Mouse (Mus musculus): ENCODE results near the gene Skida1. TPM values are rescaled to one million over a fixed set of nuclear protein-coding genes. Genes with fewer than 3 reads are reported as not detected.

Gene Skida1
- polyA plus RNA-seq, 1 experiment from 2014 or later, result 3.0 TPM

DNA sequence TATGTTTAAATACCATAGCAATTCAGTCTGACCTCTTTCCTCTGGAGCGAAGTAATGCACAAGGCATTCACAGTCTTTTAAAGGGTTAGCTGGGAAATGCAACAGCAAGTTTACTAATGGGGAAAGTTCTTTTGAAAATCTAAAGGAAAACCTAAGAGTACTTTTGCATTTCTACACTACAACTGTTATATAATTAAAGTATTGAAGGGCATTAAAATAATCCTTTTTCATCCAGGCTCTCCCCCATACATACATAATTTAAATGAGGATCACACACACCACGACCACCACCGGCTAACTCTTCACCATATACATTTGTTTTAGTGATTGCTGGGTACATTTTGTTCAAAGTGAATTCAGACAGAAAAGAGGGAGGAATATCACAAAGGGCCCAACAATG is 3.7 kb upstream of the Skida1 start:
- Histone ChIP-seq H3K9me3 (ENCODE audit: low read length) (no peaks in the 10 kb centered on the region), H3K36me3 (ENCODE audit: insufficient read depth, low read length) (no peaks in the 10 kb centered on the region), H3K4me2 (replicated peaks; ENCODE audit: low read depth, low read length) (no peak overlapping the region), H3K9ac (replicated peaks; ENCODE audit: low read depth) (no peak overlapping the region), H3K27ac (ENCODE audit: low read length) (no peak overlapping the region), H3K4me3 (ENCODE audit: low read depth, low read length) (no peak overlapping the region), H3K27me3 (replicated peaks; ENCODE audit: insufficient read depth, low read length) (no peaks in the 10 kb centered on the region), H3K4me1 (ENCODE audit: insufficient read depth, low read depth, low read length) (peaks cover 14% of the 10 kb centered on the region)
- no peak for TF ChIP-seq CTCF (IDR thresholded peaks at IDR 0.05)
- no peak for TF ChIP-seq EP300 (IDR thresholded peaks at IDR 0.05)
- no peak for DNase-seq (ENCODE audit: low spot score)
- 82% methylated on average over 3 of the region's 3 CpGs for WGBS
- no peak for ATAC-seq

DNA sequence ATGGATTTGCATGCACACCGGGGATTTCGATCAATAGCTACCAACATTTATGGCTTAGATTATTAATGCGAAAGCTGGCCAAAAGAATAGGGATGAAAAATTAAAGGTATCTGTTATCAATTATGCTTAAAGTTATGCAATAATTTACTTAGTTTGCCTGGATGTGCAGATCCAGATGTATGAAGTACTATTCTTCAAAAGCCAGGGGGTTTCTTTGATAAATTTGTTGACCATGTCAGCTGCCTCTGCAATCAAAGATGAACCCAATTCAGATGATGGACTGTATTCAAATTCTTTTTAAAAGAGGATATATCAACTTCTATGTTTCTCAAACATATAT is 3.0 kb upstream of the Skida1 start:
- H3K4me2 ChIP-seq (replicated peaks; ENCODE audit: low read depth, low read length), result no peak overlapping the region
- ATAC-seq, result no peak
- WGBS, result 89% methylated on average over 3 of the region's 3 CpGs

DNA sequence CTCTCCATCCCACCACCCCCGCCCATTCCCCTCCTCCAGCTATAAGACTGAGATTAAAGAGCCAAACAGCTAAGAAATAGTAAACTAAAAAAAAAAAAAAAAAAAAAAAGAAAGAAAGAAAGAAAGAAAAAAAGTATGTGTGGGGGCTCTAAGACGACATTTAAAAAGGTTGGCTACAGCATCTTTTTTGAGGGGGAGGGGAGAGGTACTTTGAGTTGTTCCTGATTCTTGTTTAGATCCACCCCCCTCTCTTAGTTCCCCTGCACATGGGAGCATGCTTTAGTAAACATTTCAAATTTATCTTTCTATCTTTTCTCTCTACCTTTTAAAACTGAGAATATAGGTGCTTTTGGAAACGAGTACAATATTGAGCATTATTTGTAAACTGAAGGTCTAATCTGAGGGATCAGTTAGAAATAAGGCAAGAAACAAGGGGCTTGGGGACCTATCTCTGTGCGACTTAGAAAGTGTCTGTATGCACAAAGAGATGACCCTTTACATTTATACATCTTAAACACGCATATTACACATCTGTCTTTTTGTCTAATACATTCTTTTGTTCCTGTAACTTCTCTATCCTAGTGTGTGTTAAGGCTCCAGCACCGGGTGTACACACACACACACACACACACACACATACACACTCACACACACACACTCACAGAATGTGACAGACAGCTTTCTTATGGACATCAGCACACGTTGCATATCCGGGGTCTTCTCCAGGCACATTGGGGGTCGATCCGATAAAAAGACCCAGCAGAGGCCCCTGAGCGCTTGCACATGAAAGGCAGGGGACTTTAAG is 2.4 kb upstream of the Skida1 start:
- Histone ChIP-seq H3K4me2 (replicated peaks; ENCODE audit: low read depth, low read length) (peak overlapping the region; percentile 64), H3K36me3 (ENCODE audit: insufficient read depth, low read length) (no peaks in the 10 kb centered on the region), H3K9ac (replicated peaks; ENCODE audit: low read depth) (no peak overlapping the region), H3K27me3 (replicated peaks; ENCODE audit: insufficient read depth, low read length) (no peaks in the 10 kb centered on the region), H3K9me3 (ENCODE audit: low read length) (no peaks in the 10 kb centered on the region), H3K4me1 (ENCODE audit: insufficient read depth, low read depth, low read length) (peaks cover 15% of the 10 kb centered on the region), H3K4me3 (ENCODE audit: low read depth, low read length) (peak overlapping the region; percentile 81; the same call in 1 of the 2 replicates), H3K27ac (ENCODE audit: low read length) (no peak overlapping the region; the same call in 1 of the 2 replicates)
- TF ChIP-seq EP300 (IDR thresholded peaks at IDR 0.05) (no peak), CTCF (IDR thresholded peaks at IDR 0.05) (no peak)
- 48% methylated on average over 11 of the region's 11 CpGs for WGBS
- no peak for ATAC-seq
- DNase-seq (ENCODE audit: low spot score), result no peak

More for the DNA sequence above, 3.0 kb upstream of the Skida1 start:
- Histone ChIP-seq H3K9ac (replicated peaks; ENCODE audit: low read depth) (no peak overlapping the region), H3K9me3 (ENCODE audit: low read length) (no peaks in the 10 kb centered on the region), H3K4me3 (ENCODE audit: low read depth, low read length) (no peak overlapping the region), H3K4me1 (ENCODE audit: insufficient read depth, low read depth, low read length) (peaks cover 14% of the 10 kb centered on the region), H3K27me3 (replicated peaks; ENCODE audit: insufficient read depth, low read length) (no peaks in the 10 kb centered on the region), H3K27ac (ENCODE audit: low read length) (no peak overlapping the region), H3K36me3 (ENCODE audit: insufficient read depth, low read length) (no peaks in the 10 kb centered on the region)
- DNase-seq (ENCODE audit: low spot score), result no peak
- TF ChIP-seq CTCF (IDR thresholded peaks at IDR 0.05) (no peak), EP300 (IDR thresholded peaks at IDR 0.05) (no peak)

DNA sequence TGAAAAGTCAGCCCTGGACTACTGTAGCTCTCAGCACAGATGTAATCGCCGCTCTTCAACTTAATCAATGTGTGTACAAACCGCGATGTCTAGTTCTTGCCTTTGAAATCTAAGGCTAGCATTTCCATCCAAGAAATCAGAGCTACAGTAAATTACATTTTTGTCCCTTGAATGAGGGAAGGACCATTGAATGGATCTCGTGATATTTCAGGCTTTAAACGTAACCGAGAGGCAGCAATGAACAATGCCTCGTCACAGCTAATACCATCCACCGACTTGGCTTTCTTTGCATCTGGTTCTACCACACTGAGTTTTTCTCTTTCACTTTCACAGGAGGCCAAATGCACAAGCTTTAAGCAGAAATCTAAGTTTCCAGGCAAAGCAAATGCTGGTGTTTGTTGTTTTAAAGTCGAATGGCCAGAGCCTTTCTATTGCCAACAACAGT is 1.7 kb upstream of the Skida1 start:
- 11% methylated on average over 10 of the region's 10 CpGs for WGBS
- Histone ChIP-seq H3K27me3 (replicated peaks; ENCODE audit: insufficient read depth, low read length) (no peaks in the 10 kb centered on the region), H3K9ac (replicated peaks; ENCODE audit: low read depth) (0 out of 2 replicates have a peak overlapping the region, but pooled peaks have one; percentile 9), H3K4me3 (ENCODE audit: low read depth, low read length) (peak overlapping the region; percentile 81), H3K27ac (ENCODE audit: low read length) (peak overlapping the region; percentile 96), H3K4me1 (ENCODE audit: insufficient read depth, low read depth, low read length) (peaks cover 21% of the 10 kb centered on the region), H3K9me3 (ENCODE audit: low read length) (no peaks in the 10 kb centered on the region), H3K4me2 (replicated peaks; ENCODE audit: low read depth, low read length) (peak overlapping the region; percentile 64), H3K36me3 (ENCODE audit: insufficient read depth, low read length) (no peaks in the 10 kb centered on the region)
- TF ChIP-seq CTCF (IDR thresholded peaks at IDR 0.05), result no peak
- no peak for TF ChIP-seq EP300 (IDR thresholded peaks at IDR 0.05)
- DNase-seq (ENCODE audit: low spot score) (peak; percentile 81), ATAC-seq (no peak)

DNA sequence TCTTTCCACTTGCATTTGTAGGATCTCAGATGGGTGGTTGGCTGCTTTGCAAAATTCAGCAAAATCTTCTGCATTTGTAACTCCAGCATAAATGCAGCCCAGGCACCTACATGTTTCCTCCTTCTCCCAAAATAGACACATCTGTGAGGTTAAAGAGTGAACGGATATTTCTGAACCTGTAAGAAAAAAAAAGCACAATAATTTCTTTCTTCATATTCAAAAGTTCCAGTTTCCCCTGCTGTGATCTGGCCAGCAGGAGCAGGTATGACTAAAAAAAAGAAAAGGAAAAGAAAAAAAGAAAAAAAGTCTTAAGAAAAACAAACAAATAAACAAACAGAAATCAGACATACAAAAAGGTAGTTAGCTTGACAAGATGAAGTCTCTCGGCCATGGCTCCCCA is 1.2 kb upstream of the Skida1 start:
- TF ChIP-seq EP300 (IDR thresholded peaks at IDR 0.05) (no peak), CTCF (IDR thresholded peaks at IDR 0.05) (no peak)
- 0 out of 2 replicates have a peak overlapping the region, but pooled peaks have one; percentile 9 for H3K9ac ChIP-seq (replicated peaks; ENCODE audit: low read depth)
- H3K36me3 ChIP-seq (ENCODE audit: insufficient read depth, low read length), result no peaks in the 10 kb centered on the region
- ATAC-seq (no peak), DNase-seq (ENCODE audit: low spot score) (no peak)
- H3K27ac ChIP-seq (ENCODE audit: low read length), result peak overlapping the region; percentile 96
- H3K9me3 ChIP-seq (ENCODE audit: low read length), result no peaks in the 10 kb centered on the region
- peak overlapping the region; percentile 64 for H3K4me2 ChIP-seq (replicated peaks; ENCODE audit: low read depth, low read length)
- H3K27me3 ChIP-seq (replicated peaks; ENCODE audit: insufficient read depth, low read length), result no peaks in the 10 kb centered on the region
- WGBS, result 24% methylated on average over 2 of the region's 2 CpGs
- H3K4me1 ChIP-seq (ENCODE audit: insufficient read depth, low read depth, low read length), result peaks cover 20% of the 10 kb centered on the region
- H3K4me3 ChIP-seq (ENCODE audit: low read depth, low read length), result peak overlapping the region; percentile 81; the same call in 1 of the 2 replicates

DNA sequence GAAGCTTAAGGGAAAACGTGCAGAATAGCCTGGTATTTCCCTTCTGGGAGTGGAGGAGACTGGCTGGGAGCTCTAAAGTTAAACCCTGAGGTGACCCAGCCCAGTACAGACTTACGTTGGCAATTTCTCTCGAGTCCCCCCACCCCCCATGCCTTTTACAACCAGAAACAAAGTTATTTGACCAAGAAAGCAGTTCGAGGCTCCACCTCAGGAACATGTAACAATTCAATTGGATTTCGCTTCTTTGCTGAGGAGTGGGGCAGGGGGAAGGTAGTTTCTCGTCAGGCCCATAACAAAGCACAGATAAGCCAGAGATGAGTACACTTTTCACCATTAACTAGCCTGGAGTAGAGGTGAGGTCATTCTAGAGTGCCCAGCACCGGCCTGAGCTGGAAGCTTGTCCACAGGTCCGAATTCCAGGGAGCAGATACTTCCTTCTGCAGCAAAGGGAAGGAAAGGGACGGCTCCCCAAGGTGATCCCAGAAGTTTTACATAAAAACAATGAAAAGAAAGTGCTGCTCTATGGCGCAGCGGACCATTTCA is 499 bp upstream of the Skida1 start:
- no peaks in the 10 kb centered on the region for H3K27me3 ChIP-seq (replicated peaks; ENCODE audit: insufficient read depth, low read length)
- DNase-seq (ENCODE audit: low spot score) (peak; percentile 59), ATAC-seq (peak; percentile 25; the same call in 1 of the 2 replicates)
- TF ChIP-seq CTCF (IDR thresholded peaks at IDR 0.05), result no peak
- no peak for TF ChIP-seq EP300 (IDR thresholded peaks at IDR 0.05)
- no peaks in the 10 kb centered on the region for H3K9me3 ChIP-seq (ENCODE audit: low read length)
- H3K4me2 ChIP-seq (replicated peaks; ENCODE audit: low read depth, low read length), result peak overlapping the region; percentile 64
- H3K4me3 ChIP-seq (ENCODE audit: low read depth, low read length), result peak overlapping the region; percentile 81
- H3K27ac ChIP-seq (ENCODE audit: low read length), result peak overlapping the region; percentile 96
- WGBS, result 16% methylated on average over 11 of the region's 11 CpGs
- peak overlapping the region; percentile 39 for H3K9ac ChIP-seq (replicated peaks; ENCODE audit: low read depth)
- H3K4me1 ChIP-seq (ENCODE audit: insufficient read depth, low read depth, low read length), result peaks cover 19% of the 10 kb centered on the region
- H3K36me3 ChIP-seq (ENCODE audit: insufficient read depth, low read length), result no peaks in the 10 kb centered on the region
